Mouse (Mus musculus) urinary bladder, postnatal 4 days (tissue): Measurements from ENCODE around the gene Slc8a1.

Experiments used
- DNase-seq, 2 experiments: peaks; one replicate each; pipeline ENCODE4 v3.0.0; 2021 to 2022; ENCODE audit warnings: low spot score in 2 of 2

The Slc8a1 gene

DNA sequence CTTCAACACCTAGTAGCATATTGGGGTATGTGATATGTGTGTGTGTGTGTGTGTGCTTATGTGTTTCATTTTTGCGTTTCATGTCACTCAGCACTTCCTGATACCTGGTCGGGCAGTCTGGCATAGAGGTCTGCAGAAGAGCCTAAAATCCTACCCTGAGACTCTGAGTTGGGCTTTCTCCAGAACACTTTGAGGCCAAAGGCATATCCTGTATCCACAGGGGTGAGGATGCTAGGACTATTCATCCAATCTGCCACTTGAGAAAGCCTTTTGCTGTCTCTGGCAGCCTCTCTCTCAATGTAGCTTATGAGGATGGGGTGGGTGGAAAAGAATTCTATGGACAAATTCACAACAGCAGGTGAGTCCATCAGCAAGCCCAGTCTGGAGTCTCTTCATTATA is 234.1 kb downstream of the Slc8a1 start:
- DNase-seq, result no peak

GRCm38 (mm10) chr17:81502732-81503131 is 235.4 kb downstream of the Slc8a1 start:
- no peak for DNase-seq

- DNase-seq, result no peak
These were observed 237.3 kb downstream of the Slc8a1 start for GRCm38 (mm10) chr17:81500686-81501407.

- DNase-seq, result no peak
These were observed 240.3 kb downstream of the Slc8a1 start for GRCm38 (mm10) chr17:81497919-81498318.

GRCm38 (mm10) chr17:81496616-81497015 is 241.6 kb downstream of the Slc8a1 start:
- no peak for DNase-seq

DNA sequence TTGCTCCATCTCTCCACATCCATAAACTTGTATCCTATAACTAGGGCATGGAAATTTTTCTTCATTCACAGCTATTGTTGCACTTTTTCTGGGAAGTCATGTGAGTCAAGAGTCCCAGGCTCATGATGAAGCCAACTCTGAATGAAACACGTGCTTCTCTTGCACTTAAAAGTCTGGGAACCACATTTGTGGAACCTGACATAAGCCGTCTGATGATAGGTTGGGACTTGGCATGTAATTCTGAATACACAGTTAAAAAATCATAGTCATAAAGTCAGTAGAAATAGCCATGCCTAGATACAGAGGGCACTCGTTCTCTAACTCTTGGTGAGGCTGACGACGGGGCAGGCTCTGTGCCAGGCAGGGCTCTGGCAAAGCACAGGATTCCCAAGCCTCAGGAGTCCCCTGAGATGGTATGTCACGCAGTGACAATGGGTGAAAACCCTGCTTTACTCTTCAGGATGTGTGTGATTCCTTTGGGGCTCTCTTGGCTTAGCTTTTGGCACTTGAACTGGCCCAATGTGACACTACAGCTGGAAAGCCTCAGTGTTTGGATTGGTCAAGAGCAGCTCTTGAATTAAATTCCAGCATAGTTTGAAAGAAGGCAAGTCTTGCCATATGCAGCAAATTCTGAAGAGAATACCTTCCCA is 245.8 kb downstream of the Slc8a1 start:
- peak in 1 of 2 experiments; percentile 19 for DNase-seq

- DNase-seq, result no peak
These were observed 251.8 kb downstream of the Slc8a1 start for GRCm38 (mm10) chr17:81486388-81486787.

GRCm38 (mm10) chr17:81481843-81482490 is 256.2 kb downstream of the Slc8a1 start:
- no peak for DNase-seq

DNA sequence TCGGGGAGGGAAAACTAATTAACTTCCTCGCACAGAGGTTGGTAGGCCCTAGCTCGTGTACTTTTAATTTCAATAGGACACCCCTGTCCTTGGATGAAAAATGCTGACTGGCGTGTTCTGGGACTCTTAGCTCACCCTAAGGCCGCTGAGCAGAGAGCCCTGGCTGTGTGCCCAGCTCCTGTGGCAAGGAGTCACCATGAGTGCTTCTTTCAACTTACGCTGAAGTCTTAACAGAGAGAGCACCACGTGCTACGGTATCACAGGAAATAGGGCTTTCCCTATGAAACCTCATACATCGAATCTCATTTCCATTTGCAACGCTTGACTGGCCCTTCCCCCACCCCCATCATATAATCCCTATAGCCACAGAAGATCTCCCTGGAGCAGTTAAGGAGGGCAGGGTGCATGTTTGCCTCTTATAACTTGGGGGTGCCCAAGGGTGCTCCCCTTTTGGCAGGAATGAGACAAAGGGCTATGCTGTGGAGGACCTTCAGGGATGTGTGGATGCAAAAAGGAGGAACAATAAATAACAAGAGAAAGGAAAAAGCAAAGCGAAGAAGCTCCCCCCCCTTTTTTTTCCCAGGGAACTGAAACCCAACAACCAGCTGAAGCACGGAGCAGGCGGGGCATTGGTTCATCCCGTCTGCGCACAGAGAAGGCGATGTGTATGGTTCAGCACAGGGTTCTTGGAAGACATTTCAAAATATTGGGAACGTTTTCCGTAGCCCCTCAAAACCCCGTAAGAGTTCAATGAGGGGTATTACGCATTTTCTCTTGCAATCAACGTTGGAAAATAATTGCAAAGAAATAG is 257.6 kb downstream of the Slc8a1 start:
- DNase-seq, result peak; percentile 63 to 71

- no peak for DNase-seq
These were observed 258.4 kb downstream of the Slc8a1 start for GRCm38 (mm10) chr17:81479807-81480206.

DNA sequence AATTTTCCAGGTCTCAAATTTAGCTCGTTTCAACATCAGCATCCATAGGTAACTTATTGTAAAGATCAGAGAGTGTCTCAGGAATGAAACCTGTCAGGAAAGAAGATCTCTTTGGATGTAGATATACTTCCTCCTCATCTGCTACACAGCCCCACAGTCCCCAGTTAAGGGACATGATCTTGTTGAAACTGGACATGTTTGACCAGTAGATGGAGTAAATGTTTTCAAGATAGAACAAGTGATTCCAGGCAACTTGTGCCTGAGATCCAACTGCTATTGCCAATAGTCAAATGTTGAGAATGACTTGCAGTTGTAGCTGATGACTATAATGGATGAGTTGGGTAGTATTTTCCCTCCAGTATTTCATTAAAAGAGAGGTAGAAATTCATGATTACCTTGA is 260.8 kb downstream of the Slc8a1 start:
- DNase-seq, result no peak

- DNase-seq, result no peak
These were observed 264.8 kb downstream of the Slc8a1 start for GRCm38 (mm10) chr17:81473363-81473762.

DNA sequence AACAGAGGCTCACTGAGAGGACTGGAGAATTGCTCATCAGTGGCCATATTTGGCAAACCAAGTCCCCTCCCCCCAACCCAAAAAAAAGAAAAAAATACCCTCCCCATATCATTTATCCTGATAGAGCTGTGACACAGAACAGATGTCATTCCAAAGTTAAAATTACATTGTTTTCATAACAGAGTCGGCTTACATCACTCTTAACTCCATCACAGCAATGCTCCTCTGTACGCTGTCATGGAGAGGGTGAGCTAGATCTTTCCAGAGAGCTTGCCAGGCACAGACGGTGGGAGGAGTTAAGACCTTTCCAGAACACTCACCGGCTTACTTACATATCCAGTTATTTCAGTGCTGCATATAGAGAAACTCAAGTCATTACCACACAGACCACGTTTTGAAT is 269.2 kb downstream of the Slc8a1 start:
- DNase-seq, result no peak

DNA sequence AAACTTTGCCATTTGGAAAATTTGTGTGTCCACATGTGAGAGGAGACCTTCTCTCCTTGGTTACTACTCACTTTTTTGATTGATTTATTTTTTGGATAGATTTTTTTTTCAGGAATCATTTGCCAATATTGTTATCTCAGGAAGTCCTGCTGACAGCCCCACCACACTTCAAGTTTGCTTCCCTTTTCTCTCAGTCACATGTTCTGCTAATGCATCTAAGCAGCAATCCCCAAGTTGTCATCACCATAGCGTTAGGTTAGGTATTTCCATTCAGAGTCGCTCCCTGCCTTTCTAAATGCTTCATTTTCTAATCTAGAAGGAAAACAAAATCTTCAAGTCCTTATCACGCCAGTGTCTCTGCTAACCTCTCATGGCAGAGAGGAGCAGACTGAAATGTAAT is 278.8 kb downstream of the Slc8a1 start:
- no peak for DNase-seq

DNA sequence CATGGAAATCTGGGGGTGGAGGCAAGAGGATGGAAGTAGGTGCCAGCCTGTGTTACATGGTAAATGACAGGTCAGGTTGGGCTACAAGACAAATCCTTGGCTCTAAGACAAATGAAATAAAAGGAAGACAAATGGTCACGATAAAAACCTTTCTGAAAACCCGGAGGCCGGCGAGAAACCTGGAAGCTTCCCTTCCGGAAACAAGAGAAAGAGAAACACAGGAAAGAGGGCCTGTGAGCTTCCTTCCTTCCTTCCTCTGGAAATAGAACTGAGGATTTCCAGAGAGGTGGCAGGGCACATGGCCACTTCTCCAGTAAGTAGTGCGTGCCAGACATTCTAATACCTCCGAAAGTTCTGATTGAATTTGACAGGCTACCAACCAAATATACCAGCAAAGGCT is 282.2 kb downstream of the Slc8a1 start:
- DNase-seq, result no peak

- DNase-seq, result no peak
These were observed 282.9 kb downstream of the Slc8a1 start for GRCm38 (mm10) chr17:81455269-81455668.

DNA sequence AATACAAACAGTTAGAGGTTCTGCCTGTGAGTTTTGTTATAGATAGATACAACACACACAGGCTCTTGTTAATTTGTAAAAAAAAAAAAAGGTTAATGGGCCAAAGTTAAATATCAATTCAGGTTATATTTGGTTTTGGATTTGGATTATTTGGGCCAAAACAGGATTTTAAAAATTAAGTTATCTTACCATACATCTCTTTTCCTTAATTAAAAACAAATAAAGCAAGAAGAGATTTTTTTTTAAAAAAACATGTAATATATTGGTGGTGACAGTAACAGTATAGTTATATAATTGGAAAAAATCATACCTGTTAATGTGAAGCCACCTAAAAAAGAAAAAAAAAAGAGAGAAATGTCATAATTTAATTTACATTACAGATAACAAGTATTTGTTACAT is 296.7 kb downstream of the Slc8a1 start, which contains the start of gene Gm11096:
Gene Gm11096 (plus strand): TSS at position 301 of the 400 bp plus-strand sequence.
- DNase-seq, result no peak

DNA sequence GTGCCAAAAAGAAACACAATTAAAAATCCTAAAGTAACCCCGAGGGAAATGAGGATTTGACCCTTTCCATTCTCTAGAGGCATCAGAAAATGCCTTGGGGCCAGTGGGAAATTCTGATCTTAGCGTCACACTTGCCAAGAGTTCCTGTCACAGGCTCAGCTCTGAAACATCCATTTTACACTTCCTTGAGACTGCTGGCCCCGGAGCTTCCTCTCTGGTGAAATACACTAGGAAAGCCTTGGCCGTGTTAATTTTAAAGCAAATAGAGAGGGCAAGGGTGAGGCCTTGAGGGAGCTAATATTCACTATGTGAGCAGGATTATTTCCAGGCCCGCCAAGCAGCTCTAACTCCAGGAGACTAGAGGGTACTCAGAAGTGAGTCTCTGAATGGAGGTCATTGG is 305.0 kb downstream of the Slc8a1 start:
- DNase-seq, result no peak

GRCm38 (mm10) chr17:81432733-81433132 is 305.4 kb downstream of the Slc8a1 start:
- DNase-seq, result no peak

DNA sequence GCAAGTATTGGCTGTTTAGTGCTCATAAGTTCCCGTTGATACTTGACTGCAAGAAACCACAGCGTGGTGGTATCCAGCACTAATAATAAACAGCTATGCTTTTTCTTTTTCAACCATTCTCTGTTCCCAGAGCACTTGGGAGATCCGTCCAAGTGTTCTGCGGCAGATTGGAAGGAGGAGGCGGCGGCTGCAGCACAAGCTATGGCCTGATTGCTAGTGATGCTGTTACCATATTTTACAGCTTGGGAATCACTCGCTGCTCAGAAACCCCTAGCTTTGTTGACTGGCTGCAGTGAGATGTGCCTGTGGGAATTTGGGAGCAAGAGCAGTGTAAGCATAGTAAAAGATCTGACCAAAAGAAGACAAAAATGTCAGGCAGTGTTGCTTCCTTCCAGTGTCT is 310.9 kb downstream of the Slc8a1 start:
- no peak for DNase-seq

DNA sequence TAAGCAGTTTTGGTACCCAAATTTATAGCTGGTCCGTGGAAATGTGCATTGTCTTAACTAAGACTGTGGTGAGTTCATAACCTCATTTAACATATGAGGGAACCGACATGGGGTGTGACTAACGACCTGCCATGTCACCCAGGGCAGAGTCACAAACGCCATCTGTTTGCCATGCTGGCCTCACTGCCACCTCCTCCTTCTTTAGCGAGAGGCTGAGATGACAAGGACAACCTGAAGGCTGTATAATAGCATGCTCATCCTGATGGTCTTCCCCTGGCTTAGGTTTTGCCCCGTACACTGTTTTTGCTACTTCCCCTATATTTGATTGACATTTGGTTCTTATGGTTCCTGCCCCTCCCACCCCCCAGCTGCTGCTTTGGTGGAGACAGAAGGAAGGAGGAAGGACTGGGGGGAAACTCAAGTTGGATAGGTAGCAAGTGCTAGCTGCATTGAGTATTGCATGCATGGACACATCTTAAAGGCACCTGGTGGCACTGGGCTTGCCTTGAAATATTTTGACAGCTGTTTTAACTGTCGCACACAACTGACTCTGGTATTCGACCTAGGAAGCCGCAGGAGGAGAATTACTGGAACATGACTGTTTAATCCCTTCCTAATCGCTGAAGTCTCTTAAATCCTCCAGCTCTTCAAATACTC is 313.8 kb downstream of the Slc8a1 start:
- DNase-seq, result no peak
